Mouse (Mus musculus): ENCODE measurements at regions not wholly inside any gene's neighbourhood (a gene's known extent, or its start where the extent isn't known, plus 50 kb on each side); places are given as distances from the start of the nearest gene placed in this dataset.

- no peak for TF ChIP-seq CTCF (IDR thresholded peaks at IDR 0.05; ENCODE audit: low read depth)
- TF ChIP-seq EP300 (optimal IDR thresholded peaks at IDR 0.05), result no peak
Observed at GRCm38 (mm10) chr3:153118643-153119042, 136.6 kb upstream of the St6galnac5 start.

Data from stomach, postnatal 0 days (tissue).